Mouse (Mus musculus): ENCODE results near the gene Lamp1. TPM values are rescaled to one million over a fixed set of nuclear protein-coding genes. Genes with fewer than 3 reads are reported as not detected.
A peak's percentile ranks its signal among the peaks of the same experiment; 100 is the strongest.

Gene Lamp1
- polyA plus RNA-seq, 1 experiment from 2014 or later: 3,979 TPM

DNA sequence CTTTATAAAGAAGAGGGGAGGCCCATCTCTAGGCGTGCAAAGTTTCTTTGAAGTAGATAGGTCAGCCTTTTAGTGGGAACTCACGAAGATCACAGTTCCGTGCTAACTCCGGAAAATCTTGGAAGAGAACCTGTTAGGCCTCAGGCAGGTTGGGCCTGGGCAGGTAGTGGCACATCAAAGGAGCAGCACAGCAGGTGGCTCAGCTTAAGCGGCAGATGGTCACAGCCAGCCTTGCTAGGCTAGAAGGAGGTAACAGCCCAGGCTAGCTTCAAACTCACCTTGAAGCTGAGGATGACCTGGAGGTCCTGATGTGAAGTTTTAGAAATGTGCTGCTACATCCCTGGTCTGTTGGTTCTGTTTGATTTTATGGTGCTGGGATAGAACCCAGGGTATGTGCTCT, 9.1 kb upstream of the Lamp1 start:
- Histone ChIP-seq H3K36me3 (ENCODE audit: inconsistent target) (peaks cover 38% of the 10 kb centered on the region; the same call in 1 of the 2 replicates), H3K4me3 (ENCODE audit: inconsistent target) (no peak overlapping the region), H3K27ac (no peak overlapping the region), H3K79me2 (ENCODE audit: inconsistent target) (peaks cover 6% of the 10 kb centered on the region; the same call in 1 of the 2 replicates)
- WGBS (ENCODE audit: missing documents): 98% methylated on average over 5 of the region's 5 CpGs

GRCm38 (mm10) chr8:13150929-13151328, 8.0 kb upstream of the Lamp1 start:
- WGBS (ENCODE audit: missing documents): 100% methylated on average over 2 of the region's 2 CpGs
- no peak overlapping the region for H3K4me3 ChIP-seq (ENCODE audit: inconsistent target)

GRCm38 (mm10) chr8:13154099-13154498, 4.9 kb upstream of the Lamp1 start:
- peaks cover 2% of the 10 kb centered on the region; the same call in 1 of the 2 replicates for H3K36me3 ChIP-seq (ENCODE audit: inconsistent target)
- 88% methylated on average over 9 of the region's 9 CpGs for WGBS (ENCODE audit: missing documents)
- no peak overlapping the region for H3K4me3 ChIP-seq (ENCODE audit: inconsistent target)
- peaks cover 6% of the 10 kb centered on the region; the same call in 1 of the 2 replicates for H3K79me2 ChIP-seq (ENCODE audit: inconsistent target)
- peak overlapping the region; percentile 93 for H3K27ac ChIP-seq

More at GRCm38 (mm10) chr8:13150929-13151328, 8.0 kb upstream of the Lamp1 start:
- H3K27ac ChIP-seq: no peak overlapping the region
- peaks cover 27% of the 10 kb centered on the region; the same call in 1 of the 2 replicates for H3K36me3 ChIP-seq (ENCODE audit: inconsistent target)
- H3K79me2 ChIP-seq (ENCODE audit: inconsistent target): peaks cover 6% of the 10 kb centered on the region; the same call in 1 of the 2 replicates

GRCm38 (mm10) chr8:13155358-13155757, 3.6 kb upstream of the Lamp1 start:
- H3K27ac ChIP-seq: peak overlapping the region; percentile 93
- no peaks in the 10 kb centered on the region for H3K36me3 ChIP-seq (ENCODE audit: inconsistent target)
- H3K79me2 ChIP-seq (ENCODE audit: inconsistent target): peaks cover 16% of the 10 kb centered on the region
- no peak overlapping the region; the same call in 1 of the 2 replicates for H3K4me3 ChIP-seq (ENCODE audit: inconsistent target)
- WGBS (ENCODE audit: missing documents): 12% methylated on average over 9 of the region's 9 CpGs

DNA sequence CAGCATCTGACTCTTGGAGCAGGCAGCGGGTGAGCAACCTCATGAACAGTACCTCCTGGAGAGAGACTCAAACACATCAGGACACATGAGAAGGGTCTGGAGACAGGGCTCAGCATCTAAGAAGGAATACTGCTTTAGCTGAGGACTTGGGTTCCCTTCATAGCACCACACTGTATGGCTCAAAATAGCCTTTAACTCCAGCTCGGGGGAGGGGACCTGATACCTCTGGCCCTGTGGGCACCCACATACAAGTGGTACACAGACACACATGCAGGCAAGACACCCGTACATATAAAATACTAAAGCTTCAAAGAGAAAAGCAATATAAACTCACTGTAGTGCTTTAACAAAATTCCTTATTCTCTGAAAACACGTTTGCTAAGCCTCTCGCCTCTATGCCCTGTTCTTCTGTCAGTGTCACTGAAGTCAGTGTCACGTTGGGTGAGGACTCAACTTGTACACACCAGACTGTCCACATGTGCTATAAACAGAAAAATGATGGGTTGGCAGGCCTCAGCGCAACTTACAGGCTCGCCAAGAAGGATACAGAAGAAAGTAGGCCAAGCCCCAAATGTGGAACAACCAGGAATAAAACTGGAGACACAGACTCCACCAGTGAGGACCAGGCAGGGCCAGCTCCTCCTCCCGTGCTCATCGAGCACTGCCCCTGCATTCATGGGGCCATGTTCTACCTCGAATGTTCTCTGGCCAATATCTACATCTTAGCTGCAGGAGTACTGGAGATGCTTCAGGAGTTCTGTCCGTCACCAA, 2.4 kb upstream of the Lamp1 start:
- Histone ChIP-seq H3K79me2 (ENCODE audit: inconsistent target) (peaks cover 27% of the 10 kb centered on the region), H3K27ac (peak overlapping the region; percentile 93), H3K36me3 (ENCODE audit: inconsistent target) (no peaks in the 10 kb centered on the region), H3K4me3 (ENCODE audit: inconsistent target) (no peak overlapping the region)
- WGBS (ENCODE audit: missing documents): 89% methylated on average over 12 of the region's 12 CpGs

DNA sequence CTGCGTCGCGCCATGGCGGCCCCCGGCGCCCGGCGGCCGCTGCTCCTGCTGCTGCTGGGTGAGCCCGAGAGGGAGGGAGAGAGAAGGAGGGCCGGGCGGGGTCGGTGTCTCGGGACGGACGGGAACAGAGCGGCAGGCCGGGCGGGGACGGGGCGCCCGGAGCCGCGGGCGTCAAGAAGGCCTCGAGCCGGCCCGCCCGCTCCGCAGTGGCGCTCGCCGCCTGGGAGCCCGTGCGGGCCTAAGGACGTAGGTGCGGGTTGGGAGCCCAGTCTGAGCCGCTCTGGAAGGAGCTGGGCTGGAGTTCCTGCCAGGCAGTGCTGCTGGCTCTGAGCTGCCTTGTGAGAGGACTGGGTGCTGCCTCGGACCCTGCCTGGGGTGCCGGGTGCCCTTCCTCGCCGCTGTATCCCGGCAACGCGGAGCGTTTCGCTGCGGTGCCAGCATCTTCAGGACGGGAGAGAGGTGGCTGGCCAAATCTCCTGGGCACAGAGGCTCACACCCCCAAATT, 468 bp downstream of the Lamp1 start:
- Histone ChIP-seq H3K4me3 (ENCODE audit: inconsistent target) (peak overlapping the region; percentile 90), H3K36me3 (ENCODE audit: inconsistent target) (no peaks in the 10 kb centered on the region), H3K27ac (peak overlapping the region; percentile 92), H3K79me2 (ENCODE audit: inconsistent target) (peaks cover 51% of the 10 kb centered on the region)
- 2% methylated on average over 18 of the region's 49 CpGs for WGBS (ENCODE audit: missing documents)

DNA sequence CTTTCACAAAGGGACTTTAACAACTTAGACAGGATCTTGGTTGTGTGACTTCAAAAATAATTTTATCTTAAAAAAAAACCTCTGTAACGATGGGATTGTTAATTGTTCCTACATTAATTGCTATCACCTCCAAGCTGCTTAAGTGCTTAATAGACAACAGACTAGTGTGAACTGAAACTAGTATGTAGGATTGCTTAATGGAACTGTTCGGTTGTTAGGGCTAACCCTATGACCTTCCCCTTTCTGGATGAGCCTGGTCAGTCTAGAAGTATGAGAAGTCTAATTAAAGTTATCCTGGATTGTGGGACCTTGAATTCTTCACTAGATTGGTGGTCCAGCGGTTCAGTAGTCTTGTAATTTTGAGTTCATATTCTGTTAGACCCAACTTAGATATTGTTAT, 1.7 kb downstream of the Lamp1 start:
- Histone ChIP-seq H3K79me2 (ENCODE audit: inconsistent target) (peaks cover 63% of the 10 kb centered on the region), H3K4me3 (ENCODE audit: inconsistent target) (peak overlapping the region; percentile 90), H3K27ac (peak overlapping the region; percentile 92), H3K36me3 (ENCODE audit: inconsistent target) (peaks cover 3% of the 10 kb centered on the region; the same call in 1 of the 2 replicates)
- WGBS (ENCODE audit: missing documents): 24% methylated on average over 3 of the region's 3 CpGs

GRCm38 (mm10) chr8:13162098-13162497, 3.1 kb downstream of the Lamp1 start:
- WGBS (ENCODE audit: missing documents): 49% methylated on average over 6 of the region's 6 CpGs
- H3K79me2 ChIP-seq (ENCODE audit: inconsistent target): peaks cover 77% of the 10 kb centered on the region
- peaks cover 18% of the 10 kb centered on the region; the same call in 1 of the 2 replicates for H3K36me3 ChIP-seq (ENCODE audit: inconsistent target)
- H3K27ac ChIP-seq: peak overlapping the region; percentile 92; the same call in 1 of the 2 replicates
- H3K4me3 ChIP-seq (ENCODE audit: inconsistent target): peak overlapping the region; percentile 90; the same call in 1 of the 2 replicates

DNA sequence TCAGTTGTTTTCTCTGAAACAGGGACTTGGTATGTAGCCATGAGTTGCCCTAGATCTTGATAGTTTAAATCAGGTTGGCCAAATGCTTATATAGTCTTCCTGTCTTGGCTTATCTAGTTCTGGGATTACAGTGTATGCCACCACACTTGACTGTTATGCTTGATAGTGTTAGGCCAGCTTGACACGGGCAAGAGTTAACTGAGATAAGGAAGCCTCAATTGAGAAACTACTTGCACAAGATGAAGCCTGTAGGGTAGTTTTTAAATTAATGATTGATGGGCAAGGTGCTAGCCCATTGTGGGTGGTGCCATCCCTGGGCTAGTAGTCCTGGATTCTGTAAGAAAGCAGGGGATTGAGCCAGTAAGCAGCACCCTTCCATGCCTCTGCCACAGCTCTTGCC, 4.6 kb downstream of the Lamp1 start:
- H3K27ac ChIP-seq: no peak overlapping the region
- 64% methylated on average over 1 of the region's 1 CpGs for WGBS (ENCODE audit: missing documents)
- peaks cover 32% of the 10 kb centered on the region for H3K36me3 ChIP-seq (ENCODE audit: inconsistent target)
- no peak overlapping the region for H3K4me3 ChIP-seq (ENCODE audit: inconsistent target)
- H3K79me2 ChIP-seq (ENCODE audit: inconsistent target): peaks cover 92% of the 10 kb centered on the region

DNA sequence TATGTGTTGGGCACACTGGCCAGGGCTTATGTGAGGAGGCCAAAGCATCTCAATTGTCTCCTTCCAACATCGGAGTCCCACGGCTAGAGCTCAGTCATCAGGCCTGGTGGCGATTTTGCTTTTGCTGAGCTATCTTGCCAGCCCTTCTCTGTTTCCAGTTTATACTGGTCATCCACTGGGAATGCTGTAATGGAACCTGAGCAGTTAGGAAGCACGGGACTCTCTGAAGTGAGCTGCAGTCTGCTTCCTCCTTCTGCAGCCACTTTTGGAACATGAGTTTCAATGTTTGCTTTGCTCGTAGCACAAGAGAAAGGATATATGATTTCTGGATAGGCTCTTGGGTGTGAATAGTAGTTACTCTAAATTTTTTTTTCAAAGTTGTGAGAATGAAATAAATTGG, 5.4 kb downstream of the Lamp1 start:
- Histone ChIP-seq H3K79me2 (ENCODE audit: inconsistent target) (peaks cover 100% of the 10 kb centered on the region), H3K4me3 (ENCODE audit: inconsistent target) (no peak overlapping the region), H3K27ac (no peak overlapping the region), H3K36me3 (ENCODE audit: inconsistent target) (peaks cover 40% of the 10 kb centered on the region)
- WGBS (ENCODE audit: missing documents): 88% methylated on average over 5 of the region's 5 CpGs

- Histone ChIP-seq H3K27ac (no peak overlapping the region), H3K4me3 (ENCODE audit: inconsistent target) (no peak overlapping the region), H3K36me3 (ENCODE audit: inconsistent target) (peaks cover 100% of the 10 kb centered on the region), H3K79me2 (ENCODE audit: inconsistent target) (peaks cover 73% of the 10 kb centered on the region)
- 33% methylated on average over 1 of the region's 1 CpGs for WGBS (ENCODE audit: missing documents)
Observed at GRCm38 (mm10) chr8:13170510-13170909, 11.5 kb downstream of the Lamp1 start.

- WGBS (ENCODE audit: missing documents): 93% methylated on average over 3 of the region's 4 CpGs
- no peak overlapping the region for H3K27ac ChIP-seq
- no peak overlapping the region for H3K4me3 ChIP-seq (ENCODE audit: inconsistent target)
- H3K36me3 ChIP-seq (ENCODE audit: inconsistent target): peaks cover 73% of the 10 kb centered on the region
- peaks cover 36% of the 10 kb centered on the region for H3K79me2 ChIP-seq (ENCODE audit: inconsistent target)
Observed at GRCm38 (mm10) chr8:13174305-13174704, 15.3 kb downstream of the Lamp1 start.

DNA sequence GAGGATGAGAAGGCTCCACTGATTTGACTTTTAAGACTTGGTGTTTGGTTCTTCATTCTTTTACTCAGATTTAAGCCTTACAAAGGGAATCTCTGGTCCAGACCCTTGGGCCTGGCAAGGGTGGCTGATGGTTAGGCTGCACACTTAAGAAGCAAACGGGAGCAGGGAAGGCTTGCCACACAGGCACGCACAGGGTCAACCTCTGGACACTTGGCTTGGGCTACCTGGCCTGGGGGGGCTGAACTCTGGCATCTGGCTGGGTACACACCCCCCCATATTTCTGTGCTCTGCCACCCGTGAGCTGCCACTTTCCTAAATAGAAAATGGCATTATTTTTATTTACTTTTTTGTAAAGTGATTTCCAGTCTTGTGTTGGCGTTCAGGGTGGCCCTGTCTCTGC, 15.8 kb downstream of the Lamp1 start:
- 86% methylated on average over 4 of the region's 4 CpGs for WGBS (ENCODE audit: missing documents)
- Histone ChIP-seq H3K27ac (no peak overlapping the region), H3K36me3 (ENCODE audit: inconsistent target) (peaks cover 68% of the 10 kb centered on the region), H3K79me2 (ENCODE audit: inconsistent target) (peaks cover 30% of the 10 kb centered on the region), H3K4me3 (ENCODE audit: inconsistent target) (no peak overlapping the region)

- no peak overlapping the region for H3K4me3 ChIP-seq (ENCODE audit: inconsistent target)
- H3K79me2 ChIP-seq (ENCODE audit: inconsistent target): peaks cover 22% of the 10 kb centered on the region
- WGBS (ENCODE audit: missing documents): 95% methylated on average over 1 of the region's 1 CpGs
- H3K36me3 ChIP-seq (ENCODE audit: inconsistent target): peaks cover 60% of the 10 kb centered on the region
- H3K27ac ChIP-seq: no peak overlapping the region
Observed at GRCm38 (mm10) chr8:13175650-13176049, 16.7 kb downstream of the Lamp1 start.

DNA sequence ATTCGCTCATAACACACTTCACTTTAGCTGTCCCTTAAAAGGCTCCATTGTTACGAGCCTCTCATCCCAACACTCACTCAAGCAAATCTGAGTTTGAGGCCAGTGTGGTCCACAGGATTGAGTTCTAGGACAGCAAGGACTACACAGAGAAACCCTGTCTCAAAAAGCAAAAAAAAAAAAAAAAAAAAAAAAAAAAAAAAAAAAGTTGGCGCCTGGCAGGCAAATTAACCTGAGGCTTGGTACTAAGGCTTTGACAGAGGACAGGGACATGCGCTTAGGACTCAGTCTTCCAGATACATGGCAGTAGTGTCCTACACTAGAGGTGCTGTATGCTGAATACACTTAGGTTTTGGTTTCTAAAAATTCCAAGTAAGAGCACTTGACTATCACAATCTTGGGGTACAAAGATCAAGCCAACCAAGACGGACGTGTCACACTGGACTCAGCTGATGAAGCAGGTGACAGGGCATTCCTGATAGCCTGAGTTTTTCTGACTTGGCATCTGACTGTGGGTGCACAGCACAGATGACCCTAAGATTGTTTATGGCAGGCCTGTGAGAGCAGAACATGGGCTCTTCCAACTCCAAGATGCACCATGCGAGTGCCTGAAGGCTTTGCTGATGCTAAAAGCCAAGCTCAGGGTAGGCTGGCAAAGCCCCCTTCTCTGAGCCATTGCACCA, 18.4 kb downstream of the Lamp1 start:
- H3K36me3 ChIP-seq (ENCODE audit: inconsistent target): peaks cover 43% of the 10 kb centered on the region
- H3K27ac ChIP-seq: no peak overlapping the region
- 92% methylated on average over 7 of the region's 7 CpGs for WGBS (ENCODE audit: missing documents)
- peaks cover 5% of the 10 kb centered on the region; the same call in 1 of the 2 replicates for H3K79me2 ChIP-seq (ENCODE audit: inconsistent target)
- no peak overlapping the region for H3K4me3 ChIP-seq (ENCODE audit: inconsistent target)

Measured in macrophage (primary cell).